Mouse (Mus musculus): ENCODE data around the gene 2010111I01Rik.

2010111I01Rik gene

GRCm38 (mm10) chr13:63360111-63360885, 395.6 kb downstream of the 2010111I01Rik start:
- intact Hi-C loops (cut with DNase I), result no loop called here

- intact Hi-C loops (cut with DNase I), result no loop called here
Measured at GRCm38 (mm10) chr13:63361755-63362154, 397.1 kb downstream of the 2010111I01Rik start.

GRCm38 (mm10) chr13:63373460-63374166, 408.9 kb downstream of the 2010111I01Rik start:
- intact Hi-C loops (cut with DNase I), result no loop called here

Small RNA genes within 50 kb of the gene (microRNA-seq; reads per million reads assigned to microRNA genes)
- gene Mir23b (50,176 to 65,429 reads per million in 2 experiments), gene Mir24-1 (0 reads per million in 2 experiments), gene Mir27b (3,995 to 6,004 reads per million in 2 experiments), gene Mir3074-1 (0 reads per million in 2 experiments)

Data from adrenal gland (tissue).